Mouse (Mus musculus) CD8-positive naive resting alpha-beta T cell, adult 2 months (primary cell): ENCODE data around the gene Socs2.

Experiments used
- DNase-seq, 2 experiments: peaks; one replicate each; pipeline ENCODE4 v3.0.0; 2022; ENCODE audit warnings: low read depth in 2 of 2, low spot score in 2 of 2

Gene Socs2

GRCm38 (mm10) chr10:95416685-95417495 is at the start of gene Socs2:
Socs2 (minus strand) TSS chr10:95417180.
- peak; percentile 9 to 20 for DNase-seq

- no peak for DNase-seq
Measured at GRCm38 (mm10) chr10:95465485-95465896, 48.5 kb upstream of the Socs2 start.

GRCm38 (mm10) chr10:95464527-95464926 is 47.5 kb upstream of the Socs2 start:
- no peak for DNase-seq

DNA sequence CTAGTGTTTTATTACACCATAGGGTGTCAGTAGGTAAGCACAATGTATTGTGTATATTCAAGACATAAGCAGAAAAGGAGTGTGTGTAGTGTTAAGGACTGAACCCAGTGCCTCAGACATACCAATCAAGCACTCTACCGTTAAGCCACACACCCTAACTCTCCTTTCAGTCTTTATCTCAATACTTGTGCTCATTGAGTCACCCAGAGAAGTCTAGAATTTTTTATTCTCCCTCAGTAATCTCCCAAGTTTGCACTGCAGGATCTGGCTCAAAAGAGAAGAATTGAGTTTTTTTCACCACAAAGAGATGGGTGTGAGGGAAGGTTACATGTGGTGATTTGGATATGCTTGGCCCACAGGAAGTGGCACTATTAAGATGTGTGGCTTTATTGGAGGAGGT is 45.3 kb upstream of the Socs2 start:
- no peak for DNase-seq

DNA sequence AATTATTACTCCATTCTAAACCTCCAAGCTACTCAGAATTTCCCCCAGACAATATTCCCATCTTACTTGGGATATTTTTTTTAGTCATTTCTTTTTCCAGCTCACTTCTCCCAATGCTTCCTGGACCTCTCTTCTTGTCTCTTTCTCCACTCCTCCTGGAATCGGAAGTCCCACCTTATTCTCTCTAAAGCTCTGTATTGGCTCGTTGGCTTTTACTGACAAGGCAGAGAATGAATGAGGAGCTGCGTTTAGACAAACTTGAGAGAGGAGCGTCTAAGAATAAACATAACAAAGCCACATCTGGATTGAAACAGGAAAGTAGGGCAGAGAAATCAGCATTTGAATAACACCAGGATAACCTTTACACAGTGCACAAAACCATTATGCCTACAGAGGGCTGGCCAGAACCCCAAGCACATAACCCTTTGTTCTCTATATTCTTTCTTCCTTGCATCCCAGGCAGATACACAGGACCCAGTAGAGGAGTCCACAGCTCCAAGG is 44.1 kb upstream of the Socs2 start:
- no peak for DNase-seq

DNA sequence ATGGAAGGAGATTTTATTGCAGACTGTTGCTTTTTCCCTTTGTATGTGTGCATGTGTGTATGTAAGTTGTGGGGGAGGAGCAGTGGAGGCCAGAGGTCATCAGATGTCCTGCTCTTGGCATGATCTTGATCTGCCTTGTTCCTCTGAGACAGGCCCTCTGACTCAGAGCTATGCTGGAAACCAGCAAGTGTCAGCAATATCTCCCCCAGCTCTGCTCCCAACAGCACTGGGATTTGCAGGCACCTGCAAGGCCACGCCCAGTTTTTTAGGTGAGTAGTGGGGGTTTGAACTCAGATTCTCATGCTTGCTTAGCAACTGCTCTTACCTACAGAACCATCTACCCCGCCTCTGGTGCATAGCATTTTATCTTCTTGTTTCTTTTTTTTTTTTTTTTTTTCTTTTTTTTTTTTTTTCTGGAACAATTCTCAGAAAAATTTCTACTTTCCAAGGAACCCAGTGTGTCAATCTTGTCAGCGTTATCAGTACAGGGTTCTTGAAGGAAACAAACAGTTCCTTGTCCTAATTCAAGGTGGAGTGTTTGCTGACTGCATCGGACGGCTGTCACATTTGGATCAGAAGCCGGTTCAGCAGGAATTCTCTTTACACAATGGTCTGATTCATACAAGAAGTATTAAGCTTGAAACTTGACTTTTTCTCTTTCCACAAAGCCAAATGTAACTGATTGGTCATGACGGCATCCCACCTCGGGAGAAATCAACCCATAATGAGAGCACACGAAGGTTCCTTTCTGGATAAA is 41.2 kb upstream of the Socs2 start:
- DNase-seq, result no peak

DNA sequence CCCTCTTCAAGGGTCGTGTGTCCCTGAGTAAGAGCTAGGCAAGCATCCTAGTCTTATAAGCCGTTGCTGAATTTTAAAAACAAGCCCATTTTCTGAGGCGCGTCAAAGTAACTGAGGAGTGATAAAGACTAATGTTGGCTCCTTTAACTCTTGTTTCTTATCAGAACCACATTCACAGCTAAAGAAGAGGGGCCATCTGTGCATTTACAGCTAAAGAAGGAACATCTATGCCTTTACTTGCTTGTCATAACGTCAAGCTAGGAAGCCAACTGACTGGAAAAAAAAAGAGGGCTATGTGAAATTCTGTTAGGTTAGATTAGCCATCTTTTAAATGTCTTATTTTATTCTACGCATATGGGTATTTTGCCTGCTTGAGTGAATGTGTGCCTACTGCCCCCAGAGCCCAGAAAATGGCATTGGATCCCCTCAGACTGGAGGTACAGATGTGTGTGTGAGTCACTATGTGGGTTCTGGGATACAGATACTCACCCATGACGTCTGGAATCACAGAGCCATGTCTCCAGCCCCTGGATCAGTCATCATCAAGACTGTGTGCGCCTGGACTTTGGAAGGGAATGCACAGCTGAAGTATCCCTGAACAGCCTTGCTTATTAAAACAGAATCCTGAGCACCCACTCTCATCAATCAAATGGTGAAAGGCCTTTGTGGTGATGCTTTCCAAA is 40.5 kb upstream of the Socs2 start:
- no peak for DNase-seq

GRCm38 (mm10) chr10:95456103-95456502 is 39.1 kb upstream of the Socs2 start:
- DNase-seq, result no peak

GRCm38 (mm10) chr10:95453282-95453681 is 36.3 kb upstream of the Socs2 start:
- no peak for DNase-seq

DNA sequence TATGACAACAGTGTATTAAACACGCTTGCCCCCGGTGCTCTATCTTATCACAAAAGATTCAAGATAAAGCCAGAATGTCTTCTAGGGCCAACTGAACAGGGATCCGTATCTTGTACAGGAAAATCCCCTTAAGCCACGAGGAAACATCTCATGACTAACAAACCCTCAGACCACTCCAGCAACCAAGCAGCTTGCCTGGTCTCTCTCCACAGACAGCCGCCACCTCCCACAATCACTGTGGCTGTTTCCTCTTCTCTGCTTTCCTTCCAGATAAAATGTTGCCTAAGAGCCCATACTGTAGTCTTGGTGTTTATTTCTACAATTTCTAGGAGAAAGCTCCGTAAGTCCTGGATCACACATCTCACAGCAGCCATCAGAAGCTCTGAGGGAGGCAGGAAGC is 32.1 kb upstream of the Socs2 start:
- no peak for DNase-seq

- no peak for DNase-seq
Measured at GRCm38 (mm10) chr10:95447954-95448353, 31.0 kb upstream of the Socs2 start.

- no peak for DNase-seq
Measured at GRCm38 (mm10) chr10:95445104-95446056, 28.4 kb upstream of the Socs2 start.

DNA sequence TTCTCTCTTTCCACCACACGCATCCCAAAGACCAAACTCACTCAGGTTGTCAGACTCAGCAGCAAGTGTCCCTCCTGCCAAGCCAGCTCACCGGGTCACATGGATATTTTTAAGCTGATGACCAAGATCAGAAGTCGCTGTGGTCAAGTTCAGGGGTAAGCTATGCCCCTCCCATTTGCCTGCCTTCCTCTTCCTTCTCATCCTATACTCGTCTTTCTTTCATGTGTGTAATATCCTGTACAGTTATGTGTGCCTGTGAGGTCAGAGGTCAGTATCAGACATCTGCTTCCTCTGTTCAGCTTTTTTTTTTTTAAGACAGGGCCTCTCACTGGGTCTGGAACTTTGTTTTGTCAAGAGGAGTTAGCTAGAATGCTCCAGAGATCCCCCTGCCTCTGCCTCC is 25.4 kb upstream of the Socs2 start:
- no peak for DNase-seq

DNA sequence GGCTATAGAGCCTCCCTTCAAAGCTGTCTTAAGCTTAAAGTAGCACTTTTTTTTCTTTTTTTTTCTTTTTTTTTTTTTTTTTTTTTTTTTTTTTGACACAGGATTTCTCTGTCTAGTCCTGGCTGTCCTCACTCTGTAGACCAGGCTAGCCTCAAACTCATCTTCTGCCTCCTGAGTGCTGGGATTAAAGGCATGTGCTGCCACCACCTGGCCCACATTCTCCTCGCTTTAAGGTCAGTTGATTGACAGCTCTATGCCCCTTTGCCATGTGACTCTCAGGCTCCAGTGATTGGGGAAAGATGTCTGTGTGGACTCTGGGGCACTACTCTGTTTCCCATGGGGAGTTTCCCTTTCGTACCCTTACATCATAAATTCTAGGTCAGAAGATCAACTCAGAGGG is 23.6 kb upstream of the Socs2 start:
- DNase-seq, result no peak

DNA sequence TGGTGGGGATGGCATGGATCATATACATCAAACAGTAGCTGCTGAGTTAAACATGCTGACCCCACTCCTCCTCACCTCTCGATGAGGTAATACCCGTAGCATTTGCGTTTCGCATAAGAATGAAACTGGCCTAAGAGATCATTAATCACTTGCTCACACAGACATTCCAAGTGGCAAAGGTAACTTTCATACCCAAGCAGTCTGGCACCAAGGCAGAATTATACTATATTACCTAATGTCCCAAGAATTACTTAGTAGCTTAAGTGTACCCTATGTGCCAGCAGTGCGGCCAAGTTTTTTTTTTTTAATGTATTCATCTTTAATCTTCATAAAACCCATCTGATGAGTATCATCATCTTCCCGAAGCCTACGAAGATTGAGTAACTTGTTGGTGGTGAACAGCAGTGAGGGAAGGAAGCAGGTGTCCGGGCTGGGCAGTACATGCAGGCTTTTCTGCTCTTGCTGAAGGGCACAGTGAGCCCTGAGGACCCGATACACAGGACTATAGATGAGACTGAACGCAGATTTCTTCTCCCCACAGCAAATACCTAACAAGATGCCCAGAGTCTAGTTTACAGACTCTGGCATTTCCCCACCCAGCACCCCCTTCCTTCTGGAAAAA is 22.8 kb upstream of the Socs2 start:
- DNase-seq, result no peak

DNA sequence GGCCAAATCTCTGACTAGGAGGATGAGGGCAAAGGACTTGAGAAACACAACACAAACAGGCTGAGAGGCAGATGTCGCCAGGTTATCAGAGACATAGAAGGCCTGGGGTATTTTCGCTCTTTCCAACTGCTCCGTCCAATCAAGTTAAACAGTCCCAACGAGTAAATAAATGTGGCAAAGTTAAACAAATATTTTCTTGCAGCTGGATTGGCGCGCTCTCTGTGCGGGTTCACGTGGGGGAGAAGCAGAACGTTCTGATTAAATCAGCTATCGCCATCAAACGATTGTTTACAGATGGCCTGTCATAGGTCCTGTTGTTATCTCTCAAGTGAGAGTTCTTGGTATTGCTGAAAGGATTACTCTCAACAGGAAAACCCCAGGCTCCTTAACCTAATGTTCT is 22.0 kb upstream of the Socs2 start:
- no peak for DNase-seq

DNA sequence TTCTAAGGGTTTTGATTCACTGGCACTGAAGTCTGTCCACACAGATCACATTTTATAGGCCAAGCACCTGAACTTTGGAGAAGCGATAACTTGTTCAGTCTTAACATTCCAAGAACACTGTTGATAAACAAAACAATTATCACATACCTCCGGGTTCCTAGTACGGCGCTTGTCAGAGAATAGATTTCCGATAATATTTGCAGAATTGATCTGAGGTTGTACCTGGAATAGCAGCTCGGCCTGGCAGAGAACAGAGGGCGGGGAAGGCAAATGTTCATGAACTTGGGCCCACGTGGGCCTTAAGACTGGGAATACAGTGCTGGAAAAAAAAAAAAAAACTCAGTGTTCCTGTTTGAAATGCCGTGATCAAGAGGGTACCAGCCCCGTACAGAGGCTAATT is 13.3 kb upstream of the Socs2 start:
- no peak for DNase-seq

DNA sequence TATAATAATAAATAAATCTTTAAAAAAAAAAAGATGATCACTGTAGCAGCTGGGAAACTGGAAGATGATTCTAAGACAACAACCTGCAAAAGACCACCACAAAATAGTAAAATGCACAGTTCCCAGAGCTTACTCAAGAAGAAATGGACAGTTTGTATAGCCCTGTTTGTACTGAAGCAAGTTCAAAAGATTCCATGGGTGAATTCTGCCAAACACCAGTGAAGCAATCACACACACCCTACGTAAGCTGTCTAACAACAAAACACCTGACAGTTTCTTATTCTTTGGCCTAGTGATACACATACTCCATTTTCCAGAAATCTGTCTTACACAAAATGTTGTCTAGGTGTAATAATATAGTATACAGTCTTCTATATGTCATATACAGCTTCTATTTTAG is 12.1 kb upstream of the Socs2 start:
- no peak for DNase-seq

DNA sequence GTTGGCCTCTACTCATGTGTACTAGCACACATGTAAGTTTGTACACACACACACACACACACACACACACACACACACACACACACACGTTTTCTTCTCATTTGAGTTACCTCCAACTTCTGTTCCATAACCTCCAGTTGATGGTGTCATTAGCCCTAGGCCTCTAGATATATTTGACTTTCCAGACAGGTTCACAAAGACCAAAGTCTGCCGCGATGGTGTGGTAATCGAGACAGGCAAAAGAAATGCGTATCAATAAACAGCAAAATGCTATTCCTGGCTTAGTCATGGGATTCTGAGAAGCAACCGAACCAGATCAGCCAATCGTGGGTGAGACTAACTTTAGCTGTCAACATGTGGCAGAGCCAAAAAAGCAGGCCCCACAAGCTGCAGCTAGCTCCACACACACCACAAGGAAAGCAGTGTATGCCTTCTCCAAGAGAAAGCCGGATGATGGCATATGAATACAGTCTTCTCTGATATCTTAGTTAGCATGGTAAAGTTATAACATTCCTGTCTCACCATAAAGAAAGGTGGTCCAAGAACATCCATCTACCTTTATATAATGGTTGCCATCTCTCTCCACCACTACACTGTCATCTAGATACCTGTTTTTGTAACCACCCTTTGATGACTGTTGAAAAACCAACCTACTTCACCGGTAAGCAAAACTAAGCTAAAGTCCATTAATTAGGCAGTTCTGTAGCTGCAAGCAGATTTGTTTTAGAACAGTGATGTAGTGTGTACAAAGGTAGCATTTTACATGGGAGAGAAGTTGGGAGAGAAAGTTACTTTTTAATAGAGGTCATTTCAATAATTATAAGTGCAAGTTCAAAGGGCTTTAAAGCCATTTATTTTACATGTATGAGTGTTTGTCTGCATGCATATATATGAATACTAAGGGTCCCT is 9.5 kb upstream of the Socs2 start:
- DNase-seq, result no peak
